Comparison of ENCODE assay signal across 10 mouse cellular contexts in genomic region chr7:126274137-126274536, GRCm38 (mm10). TPM values are rescaled to one million over a fixed set of nuclear protein-coding genes. Genes with fewer than 3 reads are reported as not detected.
DNase-seq lines count a peak whose midpoint lies in the region; ATAC-seq lines count a peak whose summit lies in the region.
"Had no signal": no experiment of that assay in that cellular context is flagged by ENCODE, and none has a peak within 500 bp of the region (broad histone marks: within the 10 kb centered on the region; RNA-seq: fewer than 3 reads in every experiment).

No protein-coding gene starts in this region.

- H3K9ac ChIP-seq in heart, embryonic 16.5 days (ENCODE audit: low read length) = no peak overlapping the region
- H3K9ac ChIP-seq in hindbrain, embryonic 14.5 days = peak overlapping the region; percentile 100
- peak overlapping the region; percentile 100 for H3K9ac ChIP-seq in midbrain, embryonic 12.5 days (replicated peaks)

- no peak for ATAC-seq in heart, embryonic 16.5 days (replicated peaks; ENCODE audit: extremely low read depth, insufficient read depth, low FRiP score)
- no peak for ATAC-seq in hindbrain, embryonic 14.5 days (ENCODE audit: low FRiP score)
- ATAC-seq in midbrain, embryonic 12.5 days (ENCODE audit: low FRiP score, low read depth) = no peak

- H3K27ac ChIP-seq in heart, embryonic 16.5 days (ENCODE audit: low read length) = no peak overlapping the region
- peak overlapping the region; percentile 98 for H3K27ac ChIP-seq in hindbrain, embryonic 14.5 days
- H3K27ac ChIP-seq in midbrain, embryonic 12.5 days (replicated peaks) = peak overlapping the region; percentile 97

- no peaks in the 10 kb centered on the region for H3K9me3 ChIP-seq in heart, embryonic 16.5 days (replicated peaks; ENCODE audit: control insufficient read depth, low read length)
- H3K9me3 ChIP-seq in hindbrain, embryonic 14.5 days (ENCODE audit: control insufficient read depth, low read length) = no peaks in the 10 kb centered on the region
- no peaks in the 10 kb centered on the region for H3K9me3 ChIP-seq in midbrain, embryonic 12.5 days

- peak overlapping the region; percentile 80; the same call in 1 of the 2 replicates for H3K4me3 ChIP-seq in heart, embryonic 16.5 days (ENCODE audit: low read length)
- H3K4me3 ChIP-seq in hindbrain, embryonic 14.5 days (replicated peaks; ENCODE audit: low read length) = peak overlapping the region; percentile 98
- peak overlapping the region; percentile 99 for H3K4me3 ChIP-seq in midbrain, embryonic 12.5 days

- no peaks in the 10 kb centered on the region for H3K36me3 ChIP-seq in heart, embryonic 16.5 days (ENCODE audit: control insufficient read depth, insufficient read depth)
- peaks cover 41% of the 10 kb centered on the region for H3K36me3 ChIP-seq in hindbrain, embryonic 14.5 days (replicated peaks; ENCODE audit: control insufficient read depth, insufficient read depth)
- H3K36me3 ChIP-seq in midbrain, embryonic 12.5 days = peaks cover 43% of the 10 kb centered on the region

- WGBS in heart, embryonic 16.5 days = 40% methylated on average over 3 of the region's 3 CpGs
- 10% methylated on average over 3 of the region's 3 CpGs for WGBS in hindbrain, embryonic 14.5 days
- WGBS in midbrain, embryonic 12.5 days = 8% methylated on average over 3 of the region's 3 CpGs

- no peaks in the 10 kb centered on the region for H3K27me3 ChIP-seq in heart, embryonic 16.5 days (ENCODE audit: control insufficient read depth, insufficient read depth, low read length)
- no peaks in the 10 kb centered on the region for H3K27me3 ChIP-seq in hindbrain, embryonic 14.5 days (ENCODE audit: control insufficient read depth, insufficient read depth, low read length)
- H3K27me3 ChIP-seq in midbrain, embryonic 12.5 days = peaks cover 7% of the 10 kb centered on the region; the same call in 1 of the 2 replicates

- no peak for DNase-seq in heart, adult 18-20 months
- DNase-seq in embryo, embryonic 10.5 days (ENCODE audit: low spot score) = peak; percentile 29
- no peak for DNase-seq in hindbrain, embryonic 14.5 days (ENCODE audit: low spot score)
- DNase-seq in thymus, postnatal 10 days (ENCODE audit: low spot score in 2 of 2) = no peak
- no peak for DNase-seq in B cell, adult 2 months
- no peak for DNase-seq in layer of hippocampus, postnatal 14 days (ENCODE audit: low spot score in 2 of 2)
- DNase-seq: layer of hippocampus, adult 9-11 months; right cerebral cortex, adult 18-20 months had no signal

- H3K4me1 ChIP-seq in heart, embryonic 16.5 days (ENCODE audit: control insufficient read depth, insufficient read depth, low read length) = peaks cover 24% of the 10 kb centered on the region
- peaks cover 54% of the 10 kb centered on the region for H3K4me1 ChIP-seq in hindbrain, embryonic 14.5 days (replicated peaks; ENCODE audit: control insufficient read depth, insufficient read depth, low read length)
- H3K4me1 ChIP-seq in midbrain, embryonic 12.5 days = peaks cover 65% of the 10 kb centered on the region

- H3K4me2 ChIP-seq in heart, embryonic 16.5 days (ENCODE audit: low read depth, low read length) = peak overlapping the region; percentile 100; the same call in 1 of the 2 replicates
- peak overlapping the region; percentile 99 for H3K4me2 ChIP-seq in hindbrain, embryonic 14.5 days (replicated peaks)
- peak overlapping the region; percentile 87 for H3K4me2 ChIP-seq in midbrain, embryonic 12.5 days (replicated peaks)

RNA-seq across cellular contexts. Expression of gene Sbk1, which starts 1.7 kb away (rescaled TPM):
- polyA plus RNA-seq in heart, embryonic 16.5 days (2015; fragmentation: Nextera tagmentation; extraction: Ambion mirVana) = 12.1 and 13.6 TPM in 2 replicates
- 10 to 100 TPM; 72.3 to 73.8 TPM for total RNA-seq in heart, adult 18-20 months (2021)
- polyA plus RNA-seq in hindbrain, embryonic 14.5 days (2014; fragmentation: Nextera tagmentation; extraction: Ambion mirVana) = 290 and 319 TPM in 2 replicates
- polyA plus RNA-seq in midbrain, embryonic 12.5 days (2016; fragmentation: Nextera tagmentation; extraction: Ambion mirVana) = 276 and 311 TPM in 2 replicates
- 100 to 1,000 TPM; 137 to 140 TPM for total RNA-seq in layer of hippocampus, postnatal 14 days (2021)

Comparison
In these comparisons a context has a peak if more than half of its experiments do, and no peak if none do; other contexts are left out.
1. RNA of gene Sbk1, which starts 1.7 kb away (polyA plus RNA-seq): 290 to 319 TPM in hindbrain, embryonic 14.5 days and 276 to 311 TPM in midbrain, embryonic 12.5 days; 12.1 to 13.6 TPM in heart, embryonic 16.5 days; every median in the first group is over 10 times any median in the second.
2. Peak in every context shown above with its lines, with median percentiles within 50 percentile points of each other: H3K4me2 ChIP-seq and H3K4me3 ChIP-seq.